Mouse (Mus musculus): ENCODE results near the gene Dhx15. TPM values are rescaled to one million over a fixed set of nuclear protein-coding genes. Genes with fewer than 3 reads are reported as not detected.

Gene Dhx15
- polyA plus RNA-seq, 1 experiment = 109 TPM

DNA sequence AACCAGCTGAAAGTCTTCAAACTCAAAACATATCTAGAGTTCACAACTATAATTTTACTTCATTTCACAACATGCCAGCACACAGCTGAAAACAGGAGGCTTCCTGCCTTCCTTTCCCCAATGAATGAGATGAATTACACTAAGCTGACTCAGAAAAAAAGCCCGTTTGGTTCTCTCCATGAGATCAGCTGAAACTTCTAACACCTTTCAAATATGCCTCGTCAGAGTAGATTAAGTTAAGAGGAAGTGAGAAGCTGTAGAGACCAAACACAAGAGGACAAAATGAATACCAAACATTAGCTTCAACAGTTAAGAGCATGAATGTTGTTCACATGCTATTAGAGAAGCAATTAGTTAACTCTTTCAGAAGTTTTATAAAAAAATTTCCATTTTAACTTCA is 21.8 kb downstream of the Dhx15 start:
- TF ChIP-seq POLR2A (IDR thresholded peaks at IDR 0.05; ENCODE audit: control insufficient read depth, extremely low read depth, insufficient read depth, low read length, poor library complexity) = no peak
- Histone ChIP-seq H3K4me3 (ENCODE audit: control insufficient read depth, insufficient read depth, low read length) (no peak overlapping the region), H3K4me1 (replicated peaks; ENCODE audit: control insufficient read depth, insufficient read depth, low read length) (no peaks in the 10 kb centered on the region), H3K27me3 (ENCODE audit: control insufficient read depth, insufficient read depth, low read length) (no peaks in the 10 kb centered on the region), H3K36me3 (ENCODE audit: control insufficient read depth, insufficient read depth, low read length) (peaks cover 56% of the 10 kb centered on the region), H3K27ac (ENCODE audit: control insufficient read depth, insufficient read depth, low read length) (no peak overlapping the region)
- 35% methylated on average over 2 of the region's 2 CpGs for WGBS
- DNase-seq = no peak

- Histone ChIP-seq H3K4me3 (ENCODE audit: control insufficient read depth, insufficient read depth, low read length) (no peak overlapping the region), H3K27ac (ENCODE audit: control insufficient read depth, insufficient read depth, low read length) (no peak overlapping the region), H3K36me3 (ENCODE audit: control insufficient read depth, insufficient read depth, low read length) (peaks cover 35% of the 10 kb centered on the region), H3K4me1 (replicated peaks; ENCODE audit: control insufficient read depth, insufficient read depth, low read length) (no peaks in the 10 kb centered on the region), H3K27me3 (ENCODE audit: control insufficient read depth, insufficient read depth, low read length) (no peaks in the 10 kb centered on the region)
- DNase-seq = no peak
- 18% methylated on average over 3 of the region's 3 CpGs for WGBS
- TF ChIP-seq CTCF (IDR thresholded peaks at IDR 0.05; ENCODE audit: borderline replicate concordance, control insufficient read depth, extremely low read depth, insufficient read depth, low read length, poor library complexity) = no peak
- TF ChIP-seq POLR2A (IDR thresholded peaks at IDR 0.05; ENCODE audit: control insufficient read depth, extremely low read depth, insufficient read depth, low read length, poor library complexity) = no peak
Observed at GRCm38 (mm10) chr5:52149138-52149537, 41.2 kb downstream of the Dhx15 start.

- peaks cover 22% of the 10 kb centered on the region for H3K36me3 ChIP-seq (ENCODE audit: control insufficient read depth, insufficient read depth, low read length)
- 81% methylated on average over 4 of the region's 4 CpGs for WGBS
- TF ChIP-seq POLR2A (IDR thresholded peaks at IDR 0.05; ENCODE audit: control insufficient read depth, extremely low read depth, insufficient read depth, low read length, poor library complexity) (no peak), CTCF (IDR thresholded peaks at IDR 0.05; ENCODE audit: borderline replicate concordance, control insufficient read depth, extremely low read depth, insufficient read depth, low read length, poor library complexity) (no peak)
- DNase-seq = no peak
- H3K4me3 ChIP-seq (ENCODE audit: control insufficient read depth, insufficient read depth, low read length) = no peak overlapping the region
- H3K27me3 ChIP-seq (ENCODE audit: control insufficient read depth, insufficient read depth, low read length) = no peaks in the 10 kb centered on the region
- H3K27ac ChIP-seq (ENCODE audit: control insufficient read depth, insufficient read depth, low read length) = no peak overlapping the region
- no peaks in the 10 kb centered on the region for H3K4me1 ChIP-seq (replicated peaks; ENCODE audit: control insufficient read depth, insufficient read depth, low read length)
Observed at GRCm38 (mm10) chr5:52147141-52147540, 43.2 kb downstream of the Dhx15 start.

- DNase-seq = no peak
- Histone ChIP-seq H3K27me3 (ENCODE audit: control insufficient read depth, insufficient read depth, low read length) (no peaks in the 10 kb centered on the region), H3K4me1 (replicated peaks; ENCODE audit: control insufficient read depth, insufficient read depth, low read length) (peaks cover 4% of the 10 kb centered on the region), H3K27ac (ENCODE audit: control insufficient read depth, insufficient read depth, low read length) (no peak overlapping the region), H3K4me3 (ENCODE audit: control insufficient read depth, insufficient read depth, low read length) (no peak overlapping the region), H3K36me3 (ENCODE audit: control insufficient read depth, insufficient read depth, low read length) (peaks cover 12% of the 10 kb centered on the region)
- TF ChIP-seq CTCF (IDR thresholded peaks at IDR 0.05; ENCODE audit: borderline replicate concordance, control insufficient read depth, extremely low read depth, insufficient read depth, low read length, poor library complexity) = no peak
- TF ChIP-seq POLR2A (IDR thresholded peaks at IDR 0.05; ENCODE audit: control insufficient read depth, extremely low read depth, insufficient read depth, low read length, poor library complexity) = no peak
- 97% methylated on average over 6 of the region's 6 CpGs for whole genome bisulfite sequencing
Observed at GRCm38 (mm10) chr5:52145684-52146083, 44.6 kb downstream of the Dhx15 start.

DNA sequence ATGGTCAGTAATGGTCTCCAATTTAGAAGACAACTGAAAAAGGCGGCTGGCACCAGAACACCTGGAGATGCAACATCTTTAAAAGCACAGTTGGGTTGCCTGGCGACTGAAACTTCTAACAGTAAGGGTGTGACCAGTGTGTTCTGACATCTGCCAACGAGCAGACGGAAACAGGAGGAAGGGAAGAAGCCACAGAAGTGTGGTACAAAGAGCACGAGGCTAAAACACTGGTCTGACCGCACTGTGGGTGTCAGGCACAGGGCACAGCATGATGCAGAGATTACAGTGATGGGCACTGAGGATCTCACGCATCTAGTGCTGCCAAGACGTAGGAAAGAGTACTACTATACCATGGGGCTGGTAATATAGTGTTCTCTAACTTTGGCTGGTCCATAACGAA is 48.4 kb downstream of the Dhx15 start:
- TF ChIP-seq POLR2A (IDR thresholded peaks at IDR 0.05; ENCODE audit: control insufficient read depth, extremely low read depth, insufficient read depth, low read length, poor library complexity) = no peak
- no peak for TF ChIP-seq CTCF (IDR thresholded peaks at IDR 0.05; ENCODE audit: borderline replicate concordance, control insufficient read depth, extremely low read depth, insufficient read depth, low read length, poor library complexity)
- no peak for DNase-seq
- Histone ChIP-seq H3K27me3 (ENCODE audit: control insufficient read depth, insufficient read depth, low read length) (no peaks in the 10 kb centered on the region), H3K4me3 (ENCODE audit: control insufficient read depth, insufficient read depth, low read length) (no peak overlapping the region), H3K36me3 (ENCODE audit: control insufficient read depth, insufficient read depth, low read length) (no peaks in the 10 kb centered on the region; the same call in 1 of the 2 replicates), H3K4me1 (replicated peaks; ENCODE audit: control insufficient read depth, insufficient read depth, low read length) (peaks cover 4% of the 10 kb centered on the region), H3K27ac (ENCODE audit: control insufficient read depth, insufficient read depth, low read length) (no peak overlapping the region)
- 12% methylated on average over 9 of the region's 9 CpGs for WGBS

- Histone ChIP-seq H3K27ac (ENCODE audit: control insufficient read depth, insufficient read depth, low read length) (no peak overlapping the region), H3K4me3 (ENCODE audit: control insufficient read depth, insufficient read depth, low read length) (no peak overlapping the region), H3K27me3 (ENCODE audit: control insufficient read depth, insufficient read depth, low read length) (no peaks in the 10 kb centered on the region), H3K4me1 (replicated peaks; ENCODE audit: control insufficient read depth, insufficient read depth, low read length) (peaks cover 4% of the 10 kb centered on the region), H3K36me3 (ENCODE audit: control insufficient read depth, insufficient read depth, low read length) (no peaks in the 10 kb centered on the region; the same call in 1 of the 2 replicates)
- 86% methylated on average over 6 of the region's 6 CpGs for WGBS
- TF ChIP-seq CTCF (IDR thresholded peaks at IDR 0.05; ENCODE audit: borderline replicate concordance, control insufficient read depth, extremely low read depth, insufficient read depth, low read length, poor library complexity) (no peak), POLR2A (IDR thresholded peaks at IDR 0.05; ENCODE audit: control insufficient read depth, extremely low read depth, insufficient read depth, low read length, poor library complexity) (no peak)
- no peak for DNase-seq
Observed at GRCm38 (mm10) chr5:52138819-52139218, 51.5 kb downstream of the Dhx15 start.

- TF ChIP-seq POLR2A (IDR thresholded peaks at IDR 0.05; ENCODE audit: control insufficient read depth, extremely low read depth, insufficient read depth, low read length, poor library complexity) (no peak), CTCF (IDR thresholded peaks at IDR 0.05; ENCODE audit: borderline replicate concordance, control insufficient read depth, extremely low read depth, insufficient read depth, low read length, poor library complexity) (no peak)
- 55% methylated on average over 11 of the region's 11 CpGs for WGBS
- Histone ChIP-seq H3K4me1 (replicated peaks; ENCODE audit: control insufficient read depth, insufficient read depth, low read length) (peaks cover 4% of the 10 kb centered on the region), H3K36me3 (ENCODE audit: control insufficient read depth, insufficient read depth, low read length) (no peaks in the 10 kb centered on the region), H3K27me3 (ENCODE audit: control insufficient read depth, insufficient read depth, low read length) (no peaks in the 10 kb centered on the region), H3K4me3 (ENCODE audit: control insufficient read depth, insufficient read depth, low read length) (no peak overlapping the region), H3K27ac (ENCODE audit: control insufficient read depth, insufficient read depth, low read length) (no peak overlapping the region)
- DNase-seq = no peak
Observed at GRCm38 (mm10) chr5:52138134-52138533, 52.2 kb downstream of the Dhx15 start.

All from thymus, adult 2 months (tissue).